Mouse (Mus musculus): ENCODE results near the gene Dscaml1. TPM values are rescaled to one million over a fixed set of nuclear protein-coding genes. Genes with fewer than 3 reads are reported as not detected.

Gene Dscaml1
- total and polyA plus RNA-seq, 3 experiments = not detected

DNA sequence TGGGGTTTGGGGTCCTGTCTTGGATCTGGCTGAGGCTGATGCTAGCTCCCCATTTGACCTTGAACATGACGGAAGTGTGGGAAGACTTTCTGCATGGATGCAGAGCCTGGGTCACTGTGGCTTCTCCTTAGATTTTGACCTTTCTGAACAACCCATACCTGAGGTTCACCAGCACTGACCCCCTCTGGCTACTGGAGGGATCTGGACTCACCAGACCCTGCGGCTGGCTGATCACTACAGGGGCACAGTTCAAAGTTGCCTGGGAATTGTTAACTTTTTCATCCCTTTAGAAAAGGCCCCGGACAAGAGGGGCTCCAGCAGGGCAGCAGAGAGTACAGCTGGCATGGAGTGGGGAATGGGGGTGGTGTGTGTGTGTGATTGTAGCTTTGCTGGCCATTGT, 19.6 kb upstream of the Dscaml1 start:
- Histone ChIP-seq H3K9me3 (replicated peaks; ENCODE audit: insufficient read depth, low read length) (no peaks in the 10 kb centered on the region), H3K4me3 (ENCODE audit: control insufficient read depth in 1 of 2, insufficient read depth in 1 of 2, low read depth in 2 of 2, low read length in 2 of 2) (no peak overlapping the region), H3K79me2 (ENCODE audit: control insufficient read depth, insufficient read depth, low read length, poor library complexity) (no peaks in the 10 kb centered on the region), H3K9ac (ENCODE audit: control insufficient read depth, low read depth, low read length, poor library complexity, severe bottlenecking) (no peak overlapping the region), H3K27me3 (ENCODE audit: control insufficient read depth in 1 of 2, insufficient read depth in 2 of 2, low read length in 2 of 2) (0 out of 4 replicates have a peak, but pooled peaks cover 0 to 2% of the 10 kb centered on the region in 2 experiments), H3K36me3 (ENCODE audit: control insufficient read depth in 1 of 2, insufficient read depth in 2 of 2, low read length in 2 of 2) (no peaks in the 10 kb centered on the region), H3K4me1 (ENCODE audit: control insufficient read depth in 1 of 2, insufficient read depth in 2 of 2, low read length in 2 of 2) (no peaks in the 10 kb centered on the region), H3K27ac (ENCODE audit: control insufficient read depth, low read depth, low read length) (no peak overlapping the region)
- DNase-seq (ENCODE audit: low read depth, low spot score) = no peak
- TF ChIP-seq EP300 (IDR thresholded peaks at IDR 0.05; ENCODE audit: low read depth in 1 of 2, low read length in 2 of 2) (no peak), ZNF384 (IDR thresholded peaks at IDR 0.05; ENCODE audit: low read depth, low read length) (no peak), POLR2A (IDR thresholded peaks at IDR 0.05; ENCODE audit: control insufficient read depth in 1 of 2, insufficient read depth in 1 of 2, low read depth in 1 of 2, low read length in 2 of 2, poor library complexity in 1 of 2) (no peak), MXI1 (IDR thresholded peaks at IDR 0.05; ENCODE audit: low read depth, low read length) (no peak), MAX (IDR thresholded peaks at IDR 0.05; ENCODE audit: low read length) (no peak), TCF12 (IDR thresholded peaks at IDR 0.05; ENCODE audit: low read depth, low read length) (no peak), CTCF (IDR thresholded peaks at IDR 0.05 in 2 of 3, conservative IDR thresholded peaks at IDR 0.05 in 1 of 3; ENCODE audit: control insufficient read depth in 1 of 3, insufficient read depth in 1 of 3, low read depth in 2 of 3, low read length in 3 of 3, poor library complexity in 1 of 3, severe bottlenecking in 1 of 3) (no peak), TAL1 (IDR thresholded peaks at IDR 0.05; ENCODE audit: low read length) (no peak), RAD21 (IDR thresholded peaks at IDR 0.05; ENCODE audit: low read depth, low read length) (no peak), ETS1 (IDR thresholded peaks at IDR 0.05; ENCODE audit: low read depth, low read length) (no peak), ZC3H11A (IDR thresholded peaks at IDR 0.05; ENCODE audit: low read depth, low read length) (no peak), UBTF (IDR thresholded peaks at IDR 0.05; ENCODE audit: borderline replicate concordance, insufficient read depth, low read depth, low read length) (no peak), POLR2AphosphoS2 (IDR thresholded peaks at IDR 0.05; ENCODE audit: low read length) (no peak), POLR2AphosphoS5 (IDR thresholded peaks at IDR 0.05; ENCODE audit: borderline replicate concordance, low read depth, low read length) (no peak), CHD1 (IDR thresholded peaks at IDR 0.05; ENCODE audit: low read depth, low read length) (no peak), TBP (IDR thresholded peaks at IDR 0.05; ENCODE audit: low read depth, low read length) (no peak)

DNA sequence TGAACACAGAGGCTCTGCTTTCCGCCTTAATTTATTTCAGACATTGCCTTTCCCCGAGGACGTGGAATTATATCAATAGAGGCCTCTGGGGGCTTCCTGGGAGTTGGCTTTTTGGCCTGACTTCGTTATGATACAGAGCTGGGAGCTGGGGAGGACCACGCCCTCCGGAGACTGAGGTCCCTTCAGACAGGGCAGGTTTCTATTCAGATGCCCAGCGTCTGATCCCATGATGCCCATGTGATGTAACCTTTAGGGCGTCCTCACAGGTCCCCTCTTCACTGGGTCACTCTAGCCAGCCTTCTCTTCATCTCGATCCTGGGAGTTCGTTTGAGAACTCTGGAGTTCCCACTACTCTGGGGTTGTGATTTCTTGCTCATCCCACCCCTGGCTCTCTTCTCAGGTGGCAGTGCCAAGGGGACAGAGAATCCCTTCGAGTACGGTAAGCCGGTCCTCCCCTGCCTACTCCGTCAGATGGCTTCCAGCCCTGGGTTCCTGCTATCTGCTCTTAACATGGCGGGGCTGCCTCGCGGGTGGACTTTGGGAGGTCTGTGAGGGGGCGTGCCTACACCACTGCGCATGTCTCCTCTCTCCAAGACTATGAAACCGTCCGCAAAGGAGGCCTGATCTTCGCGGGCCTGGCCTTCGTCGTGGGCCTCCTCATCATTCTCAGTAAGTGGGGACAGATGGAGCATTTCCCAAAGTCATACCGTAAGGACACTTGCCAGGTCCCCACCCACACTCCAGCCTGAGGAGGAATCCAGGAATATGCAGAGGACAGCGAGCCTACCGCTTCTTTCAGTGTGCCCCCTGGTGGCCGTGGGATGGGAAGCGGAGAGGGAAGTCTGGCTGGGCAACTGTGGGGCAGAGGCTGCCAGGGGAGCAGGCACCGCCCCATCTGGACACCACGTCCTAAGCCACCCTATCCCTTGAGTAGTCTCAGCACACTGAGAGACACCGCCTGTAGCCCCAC, 18.4 kb upstream of the Dscaml1 start:
- no peaks in the 10 kb centered on the region for H3K9me3 ChIP-seq (replicated peaks; ENCODE audit: insufficient read depth, low read length)
- H3K36me3 ChIP-seq (ENCODE audit: control insufficient read depth in 1 of 2, insufficient read depth in 2 of 2, low read length in 2 of 2) = no peaks in the 10 kb centered on the region
- no peak overlapping the region for H3K4me3 ChIP-seq (ENCODE audit: control insufficient read depth in 1 of 2, insufficient read depth in 1 of 2, low read depth in 2 of 2, low read length in 2 of 2)
- no peaks in the 10 kb centered on the region for H3K79me2 ChIP-seq (ENCODE audit: control insufficient read depth, insufficient read depth, low read length, poor library complexity)
- no peak for DNase-seq (ENCODE audit: low read depth, low spot score)
- H3K27ac ChIP-seq (ENCODE audit: control insufficient read depth, low read depth, low read length) = no peak overlapping the region
- no peaks in the 10 kb centered on the region for H3K4me1 ChIP-seq (ENCODE audit: control insufficient read depth in 1 of 2, insufficient read depth in 2 of 2, low read length in 2 of 2)
- no peaks in the 10 kb centered on the region for H3K27me3 ChIP-seq (ENCODE audit: control insufficient read depth in 1 of 2, insufficient read depth in 2 of 2, low read length in 2 of 2)
- H3K9ac ChIP-seq (ENCODE audit: control insufficient read depth, low read depth, low read length, poor library complexity, severe bottlenecking) = no peak overlapping the region
- TF ChIP-seq KAT2A (conservative IDR thresholded peaks at IDR 0.05; ENCODE audit: low read depth, low read length) (no peak), MAX (IDR thresholded peaks at IDR 0.05; ENCODE audit: low read length) (no peak), HCFC1 (IDR thresholded peaks at IDR 0.05; ENCODE audit: low read depth, low read length) (no peak), NELFE (IDR thresholded peaks at IDR 0.05; ENCODE audit: low read depth, low read length) (no peak), MAZ (IDR thresholded peaks at IDR 0.05; ENCODE audit: low read depth, low read length) (no peak), MEF2A (IDR thresholded peaks at IDR 0.05; ENCODE audit: extremely low read depth, insufficient replicate concordance, low read depth, low read length, poor library complexity, severe bottlenecking) (no peak), TBP (IDR thresholded peaks at IDR 0.05; ENCODE audit: low read depth, low read length) (no peak), SMC3 (IDR thresholded peaks at IDR 0.05; ENCODE audit: low read depth, low read length) (peak; percentile 61), RAD21 (IDR thresholded peaks at IDR 0.05; ENCODE audit: low read depth, low read length) (peak; percentile 8), CHD1 (IDR thresholded peaks at IDR 0.05; ENCODE audit: low read depth, low read length) (no peak), CHD2 (IDR thresholded peaks at IDR 0.05; ENCODE audit: low read length) (no peak), RCOR1 (IDR thresholded peaks at IDR 0.05; ENCODE audit: low read depth, low read length) (no peak), SIN3A (IDR thresholded peaks at IDR 0.05; ENCODE audit: low read length) (no peak), JUND (IDR thresholded peaks at IDR 0.05; ENCODE audit: low read depth, low read length) (no peak), ELF1 (IDR thresholded peaks at IDR 0.05; ENCODE audit: low read depth, low read length) (no peak), MYC (IDR thresholded peaks at IDR 0.05; ENCODE audit: low read depth, low read length) (no peak), ZC3H11A (IDR thresholded peaks at IDR 0.05; ENCODE audit: low read depth, low read length) (0 out of 2 replicates have a peak, but pooled peaks have one; percentile 12), CTCF (IDR thresholded peaks at IDR 0.05 in 2 of 3, conservative IDR thresholded peaks at IDR 0.05 in 1 of 3; ENCODE audit: control insufficient read depth in 1 of 3, insufficient read depth in 1 of 3, low read depth in 2 of 3, low read length in 3 of 3, poor library complexity in 1 of 3, severe bottlenecking in 1 of 3) (peak; percentile 33 to 71 (median 53)), USF1 (IDR thresholded peaks at IDR 0.05; ENCODE audit: low read depth, low read length) (no peak)
